Mouse (Mus musculus) spleen, adult 2 months (tissue): ENCODE measurements around the gene Wnt3a. TPM values are rescaled to one million over a fixed set of nuclear protein-coding genes. Genes with fewer than 3 reads are reported as not detected.

ENCODE experiments used
- DNase-seq, 2 experiments: peaks; one replicate each; pipeline versions ENCODE4 v3.0.0 to v3.0.0-alpha.2; 2012 to 2021; ENCODE audit warnings: low spot score in 2 of 2, low read depth in 1 of 2
- H3K27ac ChIP-seq: fragments of 200-500 bp; 2 replicates; pipeline ENCODE4 v1.5.1; 2012; ENCODE audit warnings: low read length, inconsistent platforms; ENCODE audit not compliant: insufficient read depth
- H3K27me3 ChIP-seq: fragments of 200-500 bp; 2 replicates; pipeline ENCODE4 v1.6.1; 2012; ENCODE audit warnings: mild to moderate bottlenecking, moderate library complexity, low read length, inconsistent platforms; ENCODE audit not compliant: control insufficient read depth, insufficient read depth
- H3K36me3 ChIP-seq: fragments of 200-500 bp; 2 replicates; pipeline ENCODE4 v1.6.1; 2012; ENCODE audit warnings: mild to moderate bottlenecking, low read length, inconsistent platforms; ENCODE audit not compliant: control insufficient read depth, insufficient read depth
- H3K4me1 ChIP-seq: fragments of 200-500 bp; 2 replicates; pipeline ENCODE4 v1.6.1; 2011; ENCODE audit warnings: inconsistent platforms; ENCODE audit not compliant: control insufficient read depth, insufficient read depth, insufficient read length
- H3K4me3 ChIP-seq: fragments of 200-500 bp; 2 replicates; pipeline ENCODE4 v1.5.1; 2011; ENCODE audit warnings: mild to moderate bottlenecking, inconsistent platforms; ENCODE audit not compliant: insufficient read depth, insufficient read length; ENCODE audit errors: extremely low read depth
- CTCF ChIP-seq: fragments of 200-500 bp; IDR thresholded peaks from 2 replicates; pipeline ENCODE4 v1.5.1; 2011; ENCODE audit warnings: mild to moderate bottlenecking, inconsistent platforms; ENCODE audit not compliant: insufficient read depth, insufficient read length, insufficient replicate concordance; ENCODE audit errors: extremely low read depth
- POLR2A ChIP-seq: fragments of 200-500 bp; IDR thresholded peaks from 2 replicates; pipeline ENCODE4 v1.6.1; 2011; ENCODE audit warnings: low read depth, low read length, inconsistent platforms
- WGBS: fragments of 180-500 bp; shearing (Covaris S2); methylation state at CpG from one replicate; pipeline ENCODE4 v1.1.7; 2018; 5-methylcytosine and 5-hydroxymethylcytosine counted together
- polyA plus RNA-seq: library from polyadenylated mRNA; depleted of rRNA; stranded (reverse); fragments of >200 nt; gene quantifications from 2 replicates; pipeline ENCODE4 v1.2.3, GENCODE M21; 2012

The Wnt3a gene
- polyA plus RNA-seq, 1 experiment, result not detected

- no peak overlapping the region for H3K4me3 ChIP-seq
- DNase-seq, result no peak
- H3K36me3 ChIP-seq, result no peaks in the 10 kb centered on the region
- no peak overlapping the region for H3K27ac ChIP-seq
- whole genome bisulfite sequencing, result 19% methylated on average over 8 of the region's 8 CpGs
- TF ChIP-seq POLR2A (no peak), CTCF (no peak)
- H3K27me3 ChIP-seq, result peaks cover 9% of the 10 kb centered on the region
- no peaks in the 10 kb centered on the region; the same call in 1 of the 2 replicates for H3K4me1 ChIP-seq
Measured at GRCm38 (mm10) chr11:59264593-59264992, 26.0 kb downstream of the Wnt3a start.

- no peaks in the 10 kb centered on the region; the same call in 1 of the 2 replicates for H3K4me1 ChIP-seq
- 3% methylated on average over 56 of the region's 56 CpGs for WGBS
- H3K4me3 ChIP-seq, result no peak overlapping the region; the same call in 1 of the 2 replicates
- DNase-seq, result no peak
- peaks cover 9% of the 10 kb centered on the region for H3K27me3 ChIP-seq
- TF ChIP-seq POLR2A, result no peak
- TF ChIP-seq CTCF, result no peak
- no peaks in the 10 kb centered on the region for H3K36me3 ChIP-seq
- H3K27ac ChIP-seq, result no peak overlapping the region
Measured at GRCm38 (mm10) chr11:59263870-59264563, 26.5 kb downstream of the Wnt3a start.

GRCm38 (mm10) chr11:59262308-59262707 lies 28.2 kb downstream of the Wnt3a start:
- TF ChIP-seq CTCF (no peak), POLR2A (no peak)
- no peak for DNase-seq
- no peaks in the 10 kb centered on the region for H3K36me3 ChIP-seq
- H3K27ac ChIP-seq, result no peak overlapping the region
- peaks cover 9% of the 10 kb centered on the region for H3K27me3 ChIP-seq
- no peak overlapping the region for H3K4me3 ChIP-seq
- H3K4me1 ChIP-seq, result no peaks in the 10 kb centered on the region; the same call in 1 of the 2 replicates

- peaks cover 9% of the 10 kb centered on the region for H3K27me3 ChIP-seq
- no peak for DNase-seq
- no peak overlapping the region for H3K4me3 ChIP-seq
- no peaks in the 10 kb centered on the region for H3K36me3 ChIP-seq
- H3K27ac ChIP-seq, result no peak overlapping the region
- WGBS, result 76% methylated on average over 10 of the region's 10 CpGs
- H3K4me1 ChIP-seq, result no peaks in the 10 kb centered on the region; the same call in 1 of the 2 replicates
- TF ChIP-seq POLR2A (no peak), CTCF (no peak)
Measured at GRCm38 (mm10) chr11:59260706-59261493, 29.7 kb downstream of the Wnt3a start.

- H3K27ac ChIP-seq, result no peak overlapping the region
- H3K4me1 ChIP-seq, result no peaks in the 10 kb centered on the region; the same call in 1 of the 2 replicates
- no peak for TF ChIP-seq CTCF
- no peak for TF ChIP-seq POLR2A
- H3K36me3 ChIP-seq, result no peaks in the 10 kb centered on the region
- H3K27me3 ChIP-seq, result peaks cover 9% of the 10 kb centered on the region
- no peak overlapping the region for H3K4me3 ChIP-seq
- DNase-seq, result no peak
- 80% methylated on average over 7 of the region's 7 CpGs for WGBS
Measured at GRCm38 (mm10) chr11:59259647-59260046, 30.9 kb downstream of the Wnt3a start.

- no peaks in the 10 kb centered on the region for H3K36me3 ChIP-seq
- H3K27me3 ChIP-seq, result 0 out of 2 replicates have a peak, but pooled peaks cover 1% of the 10 kb centered on the region
- no peak for DNase-seq
- H3K4me3 ChIP-seq, result no peak overlapping the region
- no peak overlapping the region for H3K27ac ChIP-seq
- no peaks in the 10 kb centered on the region for H3K4me1 ChIP-seq
- WGBS, result 3% methylated on average over 10 of the region's 10 CpGs
- TF ChIP-seq CTCF (no peak), POLR2A (no peak)
Measured at GRCm38 (mm10) chr11:59248101-59248500, 42.5 kb downstream of the Wnt3a start.

- 25% methylated on average over 6 of the region's 6 CpGs for WGBS
- Histone ChIP-seq H3K4me1 (no peaks in the 10 kb centered on the region), H3K36me3 (no peaks in the 10 kb centered on the region), H3K27ac (no peak overlapping the region), H3K4me3 (no peak overlapping the region), H3K27me3 (no peaks in the 10 kb centered on the region)
- no peak for TF ChIP-seq POLR2A
- no peak for TF ChIP-seq CTCF
- DNase-seq, result no peak
Measured at GRCm38 (mm10) chr11:59243856-59244255, 46.7 kb downstream of the Wnt3a start.
